Mouse (Mus musculus) lung, adult 18-20 months (tissue): ENCODE data around the gene Prdm2.
A peak's percentile ranks its signal among the peaks of the same experiment; 100 is the strongest.

Source experiments
- DNase-seq, 2 experiments: peaks; one replicate each; pipeline ENCODE4 v3.0.0; 2022; ENCODE audit warnings: mixed read lengths in 2 of 2

The Prdm2 gene

DNA sequence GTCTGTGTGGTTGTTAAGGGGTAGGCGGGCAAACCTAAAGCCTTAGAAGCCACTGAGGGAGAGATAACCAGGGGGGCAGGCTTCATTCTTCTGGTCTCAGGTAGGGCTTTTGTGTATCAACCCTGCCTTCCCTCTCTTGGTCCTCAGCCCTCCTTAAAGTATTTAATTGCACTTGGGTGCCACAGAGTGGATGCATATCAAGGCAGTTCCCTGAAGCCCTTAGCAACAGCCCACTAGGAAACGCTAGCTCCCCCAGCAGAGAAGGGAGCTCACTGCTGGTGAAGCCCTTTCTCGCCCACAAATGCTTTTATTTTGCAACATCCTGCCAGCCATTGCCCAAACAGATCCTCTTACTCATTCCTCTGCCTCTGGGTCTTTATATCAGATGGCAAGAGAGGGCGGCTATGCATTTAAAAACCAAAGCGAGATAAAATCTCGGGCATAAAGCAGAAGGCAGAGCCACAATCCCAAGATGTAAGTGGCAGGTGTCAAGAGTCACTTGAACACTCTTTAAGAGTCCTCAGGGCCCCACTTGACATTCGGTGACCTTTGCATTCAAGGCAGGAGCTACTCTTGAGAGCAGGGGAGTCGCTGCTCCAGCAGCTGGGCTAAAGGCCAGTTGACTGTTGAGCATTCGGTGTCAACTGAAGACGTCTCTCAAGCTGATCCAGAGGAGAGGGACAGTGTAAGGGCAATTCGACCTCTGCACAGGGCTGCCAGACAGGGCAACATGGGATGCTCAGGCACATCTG lies 113.3 kb downstream of the Prdm2 start:
- DNase-seq = peak; percentile 87 to 91

DNA sequence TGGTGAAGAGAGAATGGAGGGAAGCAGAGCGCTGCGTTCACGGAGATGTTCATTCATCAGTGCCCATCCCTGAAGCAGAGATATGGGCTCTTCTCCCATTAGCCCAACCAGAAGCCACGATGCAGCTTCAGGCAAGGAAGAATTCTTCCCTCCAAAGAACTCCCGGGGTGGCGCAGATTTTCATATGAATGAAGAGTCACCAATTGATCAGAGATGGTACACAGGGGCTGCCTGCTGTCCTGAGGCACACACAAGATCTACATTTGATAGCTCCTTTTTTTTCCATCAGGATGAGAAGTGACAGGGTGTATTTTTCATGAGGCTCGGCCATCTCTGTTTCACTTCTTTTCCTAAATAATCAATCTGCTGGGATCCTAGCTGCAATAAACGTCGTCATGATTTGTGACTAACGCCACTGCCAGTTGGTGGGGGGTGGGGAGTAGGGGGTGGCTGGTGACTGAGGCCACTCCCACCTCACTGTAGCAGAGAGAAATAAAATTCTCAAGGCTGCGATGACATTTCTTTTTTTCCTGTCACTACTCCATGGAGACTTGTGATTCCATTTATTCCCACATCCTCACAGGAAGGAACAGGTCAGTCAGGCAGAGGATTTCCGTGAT lies 120.6 kb downstream of the Prdm2 start:
- DNase-seq = no peak

DNA sequence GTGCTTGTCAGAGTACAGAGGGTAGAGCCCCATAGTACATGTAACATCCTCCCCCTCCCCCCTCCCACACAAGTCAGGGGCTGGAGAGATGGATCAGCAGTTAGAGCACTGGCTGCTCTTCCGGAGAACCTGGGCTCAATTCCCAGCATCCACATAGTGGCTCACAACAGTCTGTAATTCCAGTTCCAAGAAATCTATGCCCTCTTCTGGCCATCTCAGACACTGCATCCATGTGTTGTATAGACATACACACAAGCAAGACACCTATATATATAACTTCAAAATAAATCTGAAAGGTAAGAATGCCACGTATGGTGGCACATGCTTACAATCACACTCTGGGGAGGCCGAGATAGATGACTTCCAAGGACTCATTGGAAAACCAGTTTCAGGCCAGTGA lies 122.2 kb downstream of the Prdm2 start:
- no peak for DNase-seq

DNA sequence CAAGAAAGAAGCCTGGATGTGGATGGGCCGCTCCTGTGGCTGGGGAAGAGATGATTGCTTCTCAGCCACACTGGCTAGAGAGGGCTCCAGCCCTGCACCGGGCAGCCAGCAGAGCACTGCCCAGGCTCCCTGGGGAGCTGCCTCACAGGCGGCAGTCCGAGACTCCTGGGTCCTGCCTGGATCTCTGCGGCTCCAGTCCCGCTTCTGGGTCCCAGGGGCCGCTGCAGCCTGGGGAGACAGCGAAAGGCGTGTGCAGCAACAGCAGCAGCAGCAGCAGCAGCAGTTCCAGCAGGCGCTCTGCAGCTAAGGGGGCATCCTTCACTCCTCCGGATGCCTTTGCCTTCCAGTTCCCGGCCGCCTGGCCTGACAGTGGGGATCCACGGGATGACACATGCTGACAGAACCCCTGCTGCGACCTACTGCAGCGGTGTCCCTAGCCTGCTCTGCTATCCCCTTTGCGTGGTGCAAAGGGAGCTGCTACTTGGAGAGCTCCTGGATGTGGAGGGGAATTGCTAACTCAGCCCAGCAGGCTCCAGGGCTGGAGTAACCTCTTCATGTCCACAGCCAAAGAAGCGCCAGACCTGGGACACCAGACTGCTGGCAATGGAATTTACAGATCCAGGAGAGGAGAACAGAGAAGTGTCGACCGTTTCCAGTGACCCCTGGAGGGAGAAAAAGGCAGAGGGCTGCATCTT lies 138.6 kb downstream of the Prdm2 start:
- no peak for DNase-seq

DNA sequence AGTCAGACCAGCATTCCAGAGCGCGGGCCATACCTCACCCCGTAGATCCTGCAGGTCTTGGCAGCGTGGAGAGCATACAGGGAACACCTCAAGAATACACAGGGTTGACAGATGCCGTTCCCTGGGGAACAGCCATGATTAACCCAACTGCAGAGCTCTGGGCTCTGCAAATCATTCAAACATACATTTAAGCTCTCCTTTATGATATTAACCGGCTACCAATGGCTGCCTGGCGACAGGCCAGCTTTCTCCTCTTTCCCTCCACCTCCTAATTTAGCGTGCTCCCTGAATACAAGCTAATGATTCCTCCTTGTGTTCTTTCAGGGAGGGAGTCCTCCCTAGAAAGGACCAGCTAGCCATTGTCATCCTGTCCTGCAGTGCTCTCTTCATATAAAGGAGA lies 141.0 kb downstream of the Prdm2 start:
- no peak for DNase-seq

DNA sequence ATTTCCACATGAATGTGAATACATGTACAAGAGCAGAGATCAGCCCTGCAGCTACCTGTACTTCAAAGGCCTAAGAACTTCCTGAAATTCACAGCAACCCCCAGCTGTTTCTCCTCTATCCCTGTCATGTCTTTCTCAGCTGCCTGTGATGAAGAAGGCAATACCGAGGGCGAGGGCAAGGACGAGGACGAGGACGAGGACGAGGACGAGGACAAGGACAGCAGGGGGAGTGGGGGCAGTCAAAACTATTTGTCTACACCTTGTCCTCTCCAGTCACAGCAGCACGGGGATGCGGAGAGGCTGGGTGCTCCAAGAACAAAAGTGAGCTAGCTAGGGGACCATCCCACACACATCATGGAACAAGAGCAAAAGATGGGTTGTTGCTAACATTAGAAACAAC lies 145.8 kb downstream of the Prdm2 start:
- DNase-seq = no peak

DNA sequence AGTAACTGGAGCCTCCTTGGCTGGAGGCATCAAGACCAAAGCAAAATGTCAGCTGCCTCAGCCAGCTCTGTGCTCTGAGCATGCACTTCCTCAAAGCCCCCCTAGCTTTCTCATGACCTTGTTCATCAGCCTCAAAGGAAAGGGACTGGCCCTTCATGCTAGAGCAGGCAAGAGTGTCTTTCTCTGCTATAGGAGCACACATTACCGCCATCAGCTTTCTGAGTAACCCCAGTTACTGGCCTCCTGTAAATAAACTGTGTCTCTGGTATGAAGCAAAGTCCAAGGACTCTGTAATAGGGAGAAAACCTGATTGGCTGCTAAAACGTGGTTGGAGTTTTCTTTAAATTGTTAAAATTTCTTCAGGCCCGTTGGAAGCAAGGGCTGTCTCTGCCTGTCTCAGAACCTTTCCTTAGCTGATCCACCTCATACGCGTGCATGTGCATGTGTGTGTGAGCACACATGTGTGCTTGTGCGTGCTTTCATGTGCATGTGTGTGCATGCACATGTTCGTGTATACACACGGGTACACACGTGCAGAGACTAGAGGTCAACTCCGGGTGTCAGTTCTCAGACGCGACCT lies 153.9 kb downstream of the Prdm2 start:
- no peak for DNase-seq
